Mouse (Mus musculus) layer of hippocampus, adult 2 months (tissue): Measurements from ENCODE around the gene Fam208b. TPM values are rescaled to one million over a fixed set of nuclear protein-coding genes. Genes with fewer than 3 reads are reported as not detected.

ENCODE experiments used
- DNase-seq, 2 experiments: peaks; one replicate each; pipeline ENCODE4 v3.0.0; 2022; ENCODE audit warnings: low spot score in 2 of 2
- H3K27ac ChIP-seq: fragments of 200-600 bp; 2 replicates; pipeline ENCODE4 v1.8.1; 2022
- H3K4me3 ChIP-seq: fragments of 200-600 bp; 2 replicates; pipeline ENCODE4 v1.8.1; 2022; ENCODE audit warnings: mild to moderate bottlenecking
- CTCF ChIP-seq: fragments of 200-600 bp; conservative IDR thresholded peaks from 2 replicates; pipeline ENCODE4 v1.8.1; 2022; ENCODE audit warnings: antibody characterized with exemption, mild to moderate bottlenecking, moderate library complexity
- long read RNA-seq, 2 experiments: library from polyadenylated mRNA; stranded (forward); transcript quantifications; one replicate each; pipeline ENCODE4 v2.0.0; 2021; ENCODE audit warnings: borderline mapping rate in 2 of 2
- total RNA-seq, 2 experiments: library from RNA; stranded (reverse); gene quantifications; 2 replicates each; pipeline ENCODE4 v1.2.3; 2021

Gene Fam208b
- total RNA-seq, result 10 to 100 TPM; 26.0 to 27.9 TPM
- long read RNA-seq, experiment 1, partial matches to known transcripts, result 2 of 5 reads
- long read RNA-seq, experiment 1, other reads (novel, unspliced or antisense), result 3 of 5 reads
- long read RNA-seq, experiment 2, partial matches to known transcripts, result 2 of 4 reads
- long read RNA-seq, experiment 2, other reads (novel, unspliced or antisense), result 2 of 4 reads

- peak; percentile 97 to 99 for DNase-seq
- H3K27ac ChIP-seq, result peak within 1 kb of the TSS; percentile 88
- TF ChIP-seq CTCF, result no peak
- peak within 1 kb of the TSS; percentile 68 for H3K4me3 ChIP-seq
Measured at GRCm38 (mm10) chr13:3610795-3611438, at the start of gene Fam208b. TSS of gene Fam208b (minus strand) at chr13:3611108.

GRCm38 (mm10) chr13:3659163-3660160, 48.6 kb upstream of the Fam208b start:
- DNase-seq, result no peak
- no peak for TF ChIP-seq CTCF
- H3K27ac ChIP-seq, result no peak overlapping the region
- H3K4me3 ChIP-seq, result no peak overlapping the region

- Histone ChIP-seq H3K27ac (no peak overlapping the region), H3K4me3 (no peak overlapping the region)
- TF ChIP-seq CTCF, result no peak
- peak in 1 of 2 experiments; percentile 14 for DNase-seq
Measured at GRCm38 (mm10) chr13:3654432-3654831, 43.5 kb upstream of the Fam208b start.

- Histone ChIP-seq H3K4me3 (no peak overlapping the region), H3K27ac (no peak overlapping the region)
- TF ChIP-seq CTCF, result no peak
- DNase-seq, result no peak
Measured at GRCm38 (mm10) chr13:3650569-3650968, 39.7 kb upstream of the Fam208b start.

- no peak overlapping the region for H3K4me3 ChIP-seq
- H3K27ac ChIP-seq, result no peak overlapping the region
- no peak for DNase-seq
- no peak for TF ChIP-seq CTCF
Measured at GRCm38 (mm10) chr13:3646566-3646965, 35.7 kb upstream of the Fam208b start.

GRCm38 (mm10) chr13:3645919-3646318, 35.0 kb upstream of the Fam208b start:
- no peak overlapping the region for H3K4me3 ChIP-seq
- no peak overlapping the region for H3K27ac ChIP-seq
- no peak for DNase-seq
- TF ChIP-seq CTCF, result no peak

- H3K4me3 ChIP-seq, result no peak overlapping the region
- no peak for TF ChIP-seq CTCF
- DNase-seq, result no peak
- H3K27ac ChIP-seq, result no peak overlapping the region
Measured at GRCm38 (mm10) chr13:3644871-3645270, 34.0 kb upstream of the Fam208b start.

- DNase-seq, result no peak
- H3K4me3 ChIP-seq, result no peak overlapping the region
- H3K27ac ChIP-seq, result no peak overlapping the region
- TF ChIP-seq CTCF, result no peak
Measured at GRCm38 (mm10) chr13:3642538-3642937, 31.6 kb upstream of the Fam208b start.

- DNase-seq, result no peak
- H3K4me3 ChIP-seq, result no peak overlapping the region
- peak; percentile 60 for TF ChIP-seq CTCF
- no peak overlapping the region for H3K27ac ChIP-seq
Measured at GRCm38 (mm10) chr13:3642049-3642448, 31.1 kb upstream of the Fam208b start.

GRCm38 (mm10) chr13:3636797-3637196, 25.9 kb upstream of the Fam208b start:
- no peak for DNase-seq
- Histone ChIP-seq H3K4me3 (no peak overlapping the region; the same call in 1 of the 2 replicates), H3K27ac (0 out of 2 replicates have a peak overlapping the region, but pooled peaks have one; percentile 36)
- no peak for TF ChIP-seq CTCF

- no peak overlapping the region for H3K4me3 ChIP-seq
- no peak for TF ChIP-seq CTCF
- no peak for DNase-seq
Measured at GRCm38 (mm10) chr13:3635076-3635475, 24.2 kb upstream of the Fam208b start.

GRCm38 (mm10) chr13:3633895-3634811, 23.2 kb upstream of the Fam208b start, which contains the start of gene Asb13:
TSS of gene Asb13 (plus strand) at chr13:3634032.
- DNase-seq, result peak; percentile 82 to 86
- peak within 1 kb of the TSS; percentile 87 for H3K27ac ChIP-seq
- peak; percentile 60 for TF ChIP-seq CTCF
- peak within 1 kb of the TSS; percentile 79 for H3K4me3 ChIP-seq

More at GRCm38 (mm10) chr13:3635076-3635475, 24.2 kb upstream of the Fam208b start:
- no peak overlapping the region for H3K27ac ChIP-seq
